Mouse (Mus musculus) erythroblast, embryonic 14.5 days (primary cell): ENCODE measurements around the gene Tmem114. TPM values are rescaled to one million over a fixed set of nuclear protein-coding genes. Genes with fewer than 3 reads are reported as not detected.

Experiments used
- H3K27me3 ChIP-seq: 2 replicates; pipeline ENCODE4 v1.6.1; 2012; ENCODE audit warnings: inconsistent platforms; ENCODE audit not compliant: control insufficient read depth
- H3K36me3 ChIP-seq: 2 replicates; pipeline ENCODE4 v1.6.1; 2012; ENCODE audit warnings: mild to moderate bottlenecking, inconsistent platforms; ENCODE audit not compliant: control insufficient read depth
- H3K4me1 ChIP-seq: 2 replicates; pipeline ENCODE4 v1.6.1; 2012; ENCODE audit warnings: inconsistent platforms; ENCODE audit not compliant: control insufficient read depth
- H3K4me3 ChIP-seq: replicated peaks from 2 replicates; pipeline ENCODE3; 2012; ENCODE audit warnings: moderate library complexity, mild to moderate bottlenecking, inconsistent platforms
- H3K9me3 ChIP-seq: 2 replicates; pipeline ENCODE4 v1.6.1; 2012; ENCODE audit warnings: low read length, inconsistent platforms, mixed read lengths; ENCODE audit not compliant: control insufficient read depth
- GATA1 ChIP-seq: IDR thresholded peaks from 2 replicates; pipeline ENCODE4 v1.6.1; 2012; ENCODE audit warnings: low read length, inconsistent platforms, mixed read lengths
- TAL1 ChIP-seq: IDR thresholded peaks from 3 replicates; pipeline ENCODE4 v1.6.1; 2012; ENCODE audit warnings: low read length, inconsistent platforms, mixed read lengths
- polyA plus RNA-seq: library from polyadenylated mRNA; stranded (reverse); fragments of >175 nt; gene quantifications from 2 replicates; pipeline ENCODE4 v1.2.3, GENCODE M21; 2012

Tmem114 gene
- polyA plus RNA-seq, 1 experiment, result not detected

DNA sequence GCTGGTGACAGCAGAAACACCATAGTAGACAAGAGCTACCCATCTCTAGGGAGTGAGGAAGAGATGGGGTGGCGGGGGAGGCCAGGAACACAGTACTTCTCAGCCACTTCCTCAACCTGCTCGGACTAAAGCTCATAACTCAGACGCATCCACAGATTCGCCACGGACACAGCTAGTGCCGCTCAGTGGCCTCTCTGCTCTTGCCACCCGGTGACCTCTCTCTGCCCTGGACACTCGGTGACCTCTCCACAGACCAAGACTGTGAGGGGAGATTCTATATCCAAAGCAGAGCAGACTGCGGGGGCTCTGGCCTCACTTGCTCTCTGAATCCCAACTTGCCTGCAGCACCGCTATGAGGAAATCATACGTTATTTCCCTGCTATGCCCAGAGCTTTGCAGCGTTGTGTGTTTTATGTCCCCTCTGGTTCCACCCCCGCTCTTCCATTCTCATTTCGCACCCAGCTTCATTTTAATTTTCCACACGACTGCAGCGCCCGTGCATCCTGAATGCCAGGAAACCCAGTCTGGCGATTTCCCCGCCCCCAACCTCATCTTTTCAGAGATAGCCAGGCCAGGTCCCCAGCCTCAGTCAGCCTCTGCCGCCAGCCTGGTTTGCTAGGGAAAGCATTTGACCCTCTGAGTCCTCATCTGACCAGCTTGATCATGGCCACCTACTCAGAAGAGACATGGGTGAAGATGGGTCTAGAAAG is 7.8 kb downstream of the Tmem114 start:
- Histone ChIP-seq H3K9me3 (no peaks in the 10 kb centered on the region), H3K4me1 (no peaks in the 10 kb centered on the region), H3K4me3 (no peak overlapping the region), H3K27me3 (no peaks in the 10 kb centered on the region), H3K36me3 (no peaks in the 10 kb centered on the region)
- TF ChIP-seq TAL1 (no peak), GATA1 (no peak)

DNA sequence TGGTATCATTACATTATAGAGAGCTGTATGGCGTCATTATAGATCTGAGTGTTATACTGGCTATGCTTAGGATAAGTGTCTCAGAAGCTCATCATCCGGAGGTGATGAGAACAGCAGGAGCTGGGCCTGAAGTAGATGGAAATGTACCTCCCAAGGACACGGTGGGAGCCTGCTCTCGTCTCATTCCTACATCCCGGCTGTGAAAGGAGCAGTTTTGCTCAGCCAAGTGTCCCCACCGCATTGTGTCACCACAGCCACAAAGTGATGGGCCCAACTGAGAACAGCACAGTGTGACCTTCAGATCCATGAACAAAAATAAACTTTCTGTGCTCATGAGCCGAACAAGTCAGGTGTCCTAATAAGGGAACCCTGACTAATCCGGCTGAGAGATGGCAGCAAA is 8.9 kb downstream of the Tmem114 start:
- TF ChIP-seq TAL1, result no peak
- TF ChIP-seq GATA1, result no peak
- Histone ChIP-seq H3K4me1 (no peaks in the 10 kb centered on the region), H3K9me3 (no peaks in the 10 kb centered on the region), H3K36me3 (no peaks in the 10 kb centered on the region), H3K4me3 (no peak overlapping the region), H3K27me3 (no peaks in the 10 kb centered on the region)

DNA sequence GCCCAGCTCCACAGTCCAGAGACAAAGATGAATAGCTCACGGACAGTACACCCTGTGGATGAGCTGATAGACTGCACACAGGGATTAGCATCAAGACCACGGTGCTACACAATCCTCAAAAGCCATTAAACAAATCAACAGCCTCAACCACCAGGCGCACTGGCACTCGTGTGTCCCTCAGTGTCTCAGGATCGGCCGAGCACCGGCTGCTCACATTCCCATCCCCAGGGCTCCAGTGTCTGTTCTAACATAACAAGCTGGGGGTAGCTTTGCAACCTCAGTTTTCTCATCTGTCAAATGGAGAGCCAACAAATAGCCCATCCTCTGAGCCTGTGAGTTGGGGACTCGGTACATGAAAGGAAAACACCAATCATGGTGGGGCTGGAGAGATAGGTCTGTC is 11.5 kb downstream of the Tmem114 start:
- no peak for TF ChIP-seq GATA1
- TF ChIP-seq TAL1, result no peak
- Histone ChIP-seq H3K4me1 (no peaks in the 10 kb centered on the region; the same call in 1 of the 2 replicates), H3K36me3 (no peaks in the 10 kb centered on the region), H3K9me3 (no peaks in the 10 kb centered on the region), H3K27me3 (no peaks in the 10 kb centered on the region), H3K4me3 (no peak overlapping the region)

DNA sequence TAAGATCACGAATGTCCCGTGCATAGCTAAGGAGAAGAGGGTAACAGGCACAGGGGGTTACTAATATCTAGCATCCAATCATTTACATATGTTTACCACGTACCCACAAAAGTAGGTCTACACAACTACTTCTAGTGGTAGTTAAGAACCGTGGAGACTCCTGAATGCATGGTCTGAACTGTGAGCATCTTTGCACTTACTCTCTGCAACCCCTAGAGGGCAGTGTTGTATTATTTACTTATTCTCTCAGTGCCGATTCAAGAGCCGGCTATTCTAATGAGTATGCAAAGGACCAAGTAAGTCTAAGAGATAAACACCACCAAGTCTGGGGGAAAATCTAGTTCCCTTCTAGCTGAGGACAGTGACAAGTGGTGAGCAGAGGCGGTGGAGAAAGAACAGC is 12.7 kb downstream of the Tmem114 start:
- Histone ChIP-seq H3K4me3 (no peak overlapping the region), H3K27me3 (no peaks in the 10 kb centered on the region), H3K36me3 (no peaks in the 10 kb centered on the region), H3K4me1 (no peaks in the 10 kb centered on the region; the same call in 1 of the 2 replicates), H3K9me3 (no peaks in the 10 kb centered on the region)
- TF ChIP-seq TAL1 (no peak), GATA1 (no peak)

DNA sequence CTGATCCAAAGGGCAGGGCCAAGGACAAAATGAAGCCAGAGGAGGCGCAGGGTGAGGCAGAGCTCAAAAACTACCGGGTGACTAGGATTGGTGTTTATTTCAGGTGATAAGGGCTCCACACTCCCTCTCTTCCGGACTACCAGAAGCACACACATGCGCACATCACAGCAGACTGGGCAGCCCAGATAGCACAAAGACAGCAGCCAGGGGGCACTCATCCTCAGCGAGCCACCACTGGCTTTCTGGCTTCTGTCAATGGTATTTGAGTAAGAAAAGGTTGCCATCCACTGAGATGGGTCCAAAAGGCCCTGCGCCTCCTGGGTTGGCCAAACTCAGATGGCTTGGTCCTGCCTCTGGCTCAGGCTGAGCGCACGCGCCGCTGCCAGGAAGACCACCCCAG is 15.7 kb downstream of the Tmem114 start:
- H3K36me3 ChIP-seq, result no peaks in the 10 kb centered on the region
- H3K9me3 ChIP-seq, result no peaks in the 10 kb centered on the region
- no peaks in the 10 kb centered on the region; the same call in 1 of the 2 replicates for H3K4me1 ChIP-seq
- H3K4me3 ChIP-seq, result no peak overlapping the region
- TF ChIP-seq GATA1 (no peak), TAL1 (no peak)
- H3K27me3 ChIP-seq, result no peaks in the 10 kb centered on the region

DNA sequence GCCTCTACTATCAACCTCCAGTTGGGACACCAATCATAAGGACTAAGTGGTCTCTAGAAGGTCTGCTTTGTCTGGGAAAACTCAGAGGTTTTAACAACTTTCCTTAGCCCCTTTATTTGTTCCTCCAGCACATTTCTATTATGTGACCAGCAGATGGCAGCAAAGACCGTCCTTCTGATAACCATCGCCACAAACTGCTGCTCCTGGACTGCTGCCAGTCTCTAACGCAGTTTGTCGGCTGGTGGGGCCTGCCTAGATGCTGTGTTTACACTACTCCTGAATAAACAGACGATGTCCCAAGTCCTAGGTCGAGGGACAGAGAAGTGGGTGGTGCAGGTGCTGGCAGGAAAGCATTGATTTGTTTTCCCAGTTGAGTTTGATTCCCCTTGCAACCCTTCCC is 18.2 kb downstream of the Tmem114 start:
- no peak overlapping the region for H3K4me3 ChIP-seq
- no peaks in the 10 kb centered on the region; the same call in 1 of the 2 replicates for H3K4me1 ChIP-seq
- no peaks in the 10 kb centered on the region for H3K36me3 ChIP-seq
- no peaks in the 10 kb centered on the region for H3K9me3 ChIP-seq
- TF ChIP-seq GATA1, result no peak
- TF ChIP-seq TAL1, result no peak
- no peaks in the 10 kb centered on the region for H3K27me3 ChIP-seq

DNA sequence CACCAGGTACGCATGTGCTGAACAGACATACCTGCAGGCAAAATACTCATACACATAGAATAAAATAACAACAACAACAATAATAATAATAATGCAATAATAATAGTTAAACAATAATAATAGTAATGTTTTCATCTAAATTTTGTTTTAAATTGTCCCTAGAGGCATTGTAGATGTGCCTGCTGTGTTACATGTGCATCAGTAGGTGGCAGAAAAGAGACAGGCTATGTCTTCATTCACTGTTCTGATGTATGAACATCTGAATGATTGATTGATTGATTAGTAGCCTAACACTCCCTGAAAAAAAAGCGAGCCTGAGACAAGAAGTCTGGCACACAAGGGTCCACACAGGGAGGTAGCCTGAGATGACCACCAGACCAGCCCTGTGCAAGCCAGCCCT is 22.3 kb downstream of the Tmem114 start:
- Histone ChIP-seq H3K9me3 (no peaks in the 10 kb centered on the region), H3K36me3 (no peaks in the 10 kb centered on the region), H3K4me3 (no peak overlapping the region), H3K4me1 (no peaks in the 10 kb centered on the region), H3K27me3 (no peaks in the 10 kb centered on the region)
- no peak for TF ChIP-seq TAL1
- TF ChIP-seq GATA1, result no peak

DNA sequence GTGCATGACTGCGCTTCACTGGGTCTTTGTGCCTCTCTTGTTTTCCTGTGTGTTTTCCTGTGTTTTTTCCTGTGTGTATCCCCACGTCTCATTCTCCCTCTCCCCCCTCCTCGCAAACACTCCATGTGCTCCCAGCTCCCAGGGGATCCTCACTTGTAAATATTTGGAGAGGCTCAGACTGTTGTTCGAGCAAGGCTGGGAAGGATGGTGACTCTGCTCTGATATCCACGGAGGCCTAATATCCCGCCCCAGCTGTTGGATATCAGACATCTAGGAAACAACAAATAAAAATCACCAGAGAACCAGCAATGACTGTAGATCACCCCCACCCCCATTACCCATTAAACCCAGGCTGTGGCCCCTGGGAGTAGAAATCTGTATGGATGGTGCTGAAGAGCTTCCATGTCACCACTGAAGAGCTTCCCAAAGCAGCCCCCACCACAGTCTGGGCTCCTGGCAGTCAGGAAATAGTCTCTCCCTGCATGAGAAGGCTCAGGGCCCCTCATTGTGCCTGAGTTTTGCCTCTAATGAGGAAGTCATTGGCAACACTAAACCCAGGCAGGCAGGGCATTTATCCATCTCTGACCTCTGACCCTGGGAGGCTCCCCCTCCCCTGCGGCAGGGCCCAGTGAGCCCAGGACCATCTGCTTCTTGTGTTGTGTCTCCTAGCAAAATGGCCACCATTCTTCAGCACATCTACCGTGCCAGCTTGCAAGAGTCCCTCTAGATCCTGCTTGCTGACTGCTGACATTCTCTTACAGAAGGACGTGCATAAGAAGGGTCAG is 23.6 kb downstream of the Tmem114 start:
- Histone ChIP-seq H3K27me3 (no peaks in the 10 kb centered on the region), H3K4me3 (no peak overlapping the region), H3K4me1 (no peaks in the 10 kb centered on the region), H3K9me3 (no peaks in the 10 kb centered on the region), H3K36me3 (no peaks in the 10 kb centered on the region)
- TF ChIP-seq TAL1 (no peak), GATA1 (no peak)

DNA sequence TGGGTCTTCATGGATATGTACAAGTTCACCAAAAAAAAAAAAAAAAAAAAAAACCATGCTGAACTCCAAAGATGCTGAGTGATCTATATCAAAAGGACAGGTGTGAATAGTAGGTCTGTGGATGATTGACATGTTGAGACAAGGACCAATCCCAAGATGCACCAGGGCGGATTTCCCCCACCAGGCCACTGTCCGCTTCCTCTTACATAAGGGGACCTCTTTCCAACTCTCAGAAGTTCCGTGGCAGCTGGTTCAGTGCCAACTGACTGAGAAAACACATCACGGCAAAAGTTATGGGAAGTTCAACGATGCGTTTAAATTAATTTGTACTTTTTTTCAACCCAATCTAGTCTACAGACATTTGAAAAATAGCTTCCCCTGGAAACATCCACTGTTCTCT is 25.1 kb downstream of the Tmem114 start:
- Histone ChIP-seq H3K9me3 (no peaks in the 10 kb centered on the region), H3K36me3 (no peaks in the 10 kb centered on the region), H3K27me3 (no peaks in the 10 kb centered on the region), H3K4me3 (no peak overlapping the region), H3K4me1 (no peaks in the 10 kb centered on the region)
- TF ChIP-seq TAL1, result no peak
- TF ChIP-seq GATA1, result no peak

DNA sequence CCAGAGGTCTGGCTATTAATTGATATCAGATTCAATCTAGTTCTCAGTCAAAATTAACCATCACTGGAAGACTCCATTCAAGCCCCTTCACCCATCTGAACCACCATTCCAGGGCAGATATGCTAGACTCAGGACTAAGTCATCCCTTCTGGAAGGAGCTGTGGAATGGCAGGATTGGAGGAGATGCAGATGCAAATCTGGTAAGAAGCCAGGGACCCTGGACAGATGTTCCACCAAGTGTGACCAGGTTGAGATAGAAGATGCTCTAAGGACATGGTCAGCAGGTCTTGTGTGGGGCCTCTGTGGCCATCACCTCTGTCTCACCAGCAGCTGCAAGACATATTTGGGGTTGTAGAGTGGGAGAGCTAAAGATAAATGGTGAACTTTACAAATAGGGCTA is 30.0 kb downstream of the Tmem114 start:
- Histone ChIP-seq H3K4me3 (no peak overlapping the region), H3K36me3 (no peaks in the 10 kb centered on the region), H3K27me3 (no peaks in the 10 kb centered on the region), H3K9me3 (no peaks in the 10 kb centered on the region), H3K4me1 (no peaks in the 10 kb centered on the region)
- TF ChIP-seq GATA1 (no peak), TAL1 (no peak)
